Mouse (Mus musculus): ENCODE measurements around the gene Gm29666. TPM values are rescaled to one million over a fixed set of nuclear protein-coding genes. Genes with fewer than 3 reads are reported as not detected.

Gm29666 gene
- polyA plus RNA-seq, 1 experiment from 2014 or later = 1.1 TPM

DNA sequence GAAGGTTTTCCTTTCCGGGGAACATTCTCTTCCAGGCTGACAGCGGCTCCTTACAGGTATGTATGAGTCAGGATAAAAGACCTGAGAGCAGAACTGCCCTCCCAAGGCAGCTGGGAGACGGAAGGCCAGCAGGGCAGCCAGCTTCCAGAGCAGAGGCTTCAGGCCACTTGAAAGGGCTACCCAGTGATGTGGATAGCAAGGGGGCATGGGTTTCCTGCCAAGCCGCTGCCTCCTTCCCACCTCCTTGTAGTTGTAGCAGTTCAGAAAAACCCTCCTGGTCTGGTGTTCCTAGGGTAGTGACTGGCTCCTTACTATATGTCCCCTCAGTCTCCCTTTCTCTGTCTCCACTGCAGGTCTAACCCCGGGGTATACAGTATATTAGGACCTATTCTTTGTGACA, 24.5 kb upstream of the Gm29666 start:
- Histone ChIP-seq H3K9me3 (replicated peaks) (no peaks in the 10 kb centered on the region), H3K4me3 (replicated peaks) (no peak overlapping the region), H3K4me2 (no peak overlapping the region), H3K36me3 (peaks cover 56% of the 10 kb centered on the region), H3K9ac (replicated peaks) (no peak overlapping the region), H3K27me3 (replicated peaks) (no peaks in the 10 kb centered on the region), H3K4me1 (no peaks in the 10 kb centered on the region), H3K27ac (replicated peaks) (no peak overlapping the region)
- 89% methylated on average over 5 of the region's 5 CpGs for WGBS
- no peak for ATAC-seq (ENCODE audit: low FRiP score)

- Histone ChIP-seq H3K4me2 (no peak overlapping the region), H3K9ac (replicated peaks) (no peak overlapping the region), H3K4me1 (no peaks in the 10 kb centered on the region), H3K9me3 (replicated peaks) (no peaks in the 10 kb centered on the region), H3K27ac (replicated peaks) (peak overlapping the region; percentile 37; the same call in 1 of the 2 replicates), H3K4me3 (replicated peaks) (no peak overlapping the region), H3K36me3 (peaks cover 56% of the 10 kb centered on the region), H3K27me3 (replicated peaks) (no peaks in the 10 kb centered on the region)
- no peak for ATAC-seq (ENCODE audit: low FRiP score)
- 65% methylated on average over 11 of the region's 11 CpGs for WGBS
Measured at GRCm38 (mm10) chr15:84942647-84943285, 22.9 kb upstream of the Gm29666 start.

GRCm38 (mm10) chr15:84940102-84940501, 20.3 kb upstream of the Gm29666 start:
- H3K9ac ChIP-seq (replicated peaks) = no peak overlapping the region
- no peak overlapping the region for H3K27ac ChIP-seq (replicated peaks)
- WGBS = 78% methylated on average over 12 of the region's 12 CpGs
- no peaks in the 10 kb centered on the region; the same call in 1 of the 2 replicates for H3K4me1 ChIP-seq
- no peak overlapping the region for H3K4me3 ChIP-seq (replicated peaks)
- no peaks in the 10 kb centered on the region for H3K9me3 ChIP-seq (replicated peaks)
- no peak for ATAC-seq (ENCODE audit: low FRiP score)
- H3K27me3 ChIP-seq (replicated peaks) = no peaks in the 10 kb centered on the region
- H3K36me3 ChIP-seq = peaks cover 75% of the 10 kb centered on the region
- H3K4me2 ChIP-seq = no peak overlapping the region

- Histone ChIP-seq H3K9ac (replicated peaks) (no peak overlapping the region), H3K4me3 (replicated peaks) (no peak overlapping the region), H3K4me1 (no peaks in the 10 kb centered on the region; the same call in 1 of the 2 replicates), H3K36me3 (peaks cover 98% of the 10 kb centered on the region), H3K27ac (replicated peaks) (no peak overlapping the region), H3K4me2 (no peak overlapping the region), H3K9me3 (replicated peaks) (no peaks in the 10 kb centered on the region), H3K27me3 (replicated peaks) (no peaks in the 10 kb centered on the region)
- ATAC-seq (ENCODE audit: low FRiP score) = no peak
- WGBS = 88% methylated on average over 16 of the region's 16 CpGs
Measured at GRCm38 (mm10) chr15:84934901-84935300, 15.1 kb upstream of the Gm29666 start.

- H3K9me3 ChIP-seq (replicated peaks) = no peaks in the 10 kb centered on the region
- peaks cover 98% of the 10 kb centered on the region for H3K36me3 ChIP-seq
- no peak overlapping the region for H3K4me2 ChIP-seq
- H3K27me3 ChIP-seq (replicated peaks) = no peaks in the 10 kb centered on the region
- H3K9ac ChIP-seq (replicated peaks) = no peak overlapping the region
- no peak overlapping the region for H3K4me3 ChIP-seq (replicated peaks)
- WGBS = 84% methylated on average over 5 of the region's 5 CpGs
- no peaks in the 10 kb centered on the region; the same call in 1 of the 2 replicates for H3K4me1 ChIP-seq
- no peak overlapping the region for H3K27ac ChIP-seq (replicated peaks)
- ATAC-seq (ENCODE audit: low FRiP score) = no peak
Measured at GRCm38 (mm10) chr15:84932351-84932750, 12.5 kb upstream of the Gm29666 start.

GRCm38 (mm10) chr15:84925495-84926018, 5.7 kb upstream of the Gm29666 start:
- Histone ChIP-seq H3K9ac (replicated peaks) (no peak overlapping the region; the same call in 1 of the 2 replicates), H3K4me3 (replicated peaks) (peak overlapping the region; percentile 98)
- 61% methylated on average over 1 of the region's 1 CpGs for WGBS

GRCm38 (mm10) chr15:84924781-84925315, 5.0 kb upstream of the Gm29666 start:
- Histone ChIP-seq H3K36me3 (peaks cover 26% of the 10 kb centered on the region), H3K9me3 (replicated peaks) (no peaks in the 10 kb centered on the region), H3K4me3 (replicated peaks) (peak overlapping the region; percentile 98), H3K9ac (replicated peaks) (peak overlapping the region; percentile 96), H3K4me2 (peak overlapping the region; percentile 76), H3K27me3 (replicated peaks) (no peaks in the 10 kb centered on the region), H3K4me1 (peaks cover 33% of the 10 kb centered on the region), H3K27ac (replicated peaks) (no peak overlapping the region)
- 14% methylated on average over 9 of the region's 9 CpGs for WGBS
- ATAC-seq (ENCODE audit: low FRiP score) = no peak

More at GRCm38 (mm10) chr15:84925495-84926018, 5.7 kb upstream of the Gm29666 start:
- no peak overlapping the region for H3K27ac ChIP-seq (replicated peaks)
- no peak for ATAC-seq (ENCODE audit: low FRiP score)
- H3K4me1 ChIP-seq = peaks cover 33% of the 10 kb centered on the region
- no peaks in the 10 kb centered on the region for H3K27me3 ChIP-seq (replicated peaks)
- peaks cover 33% of the 10 kb centered on the region for H3K36me3 ChIP-seq
- H3K4me2 ChIP-seq = peak overlapping the region; percentile 76
- no peaks in the 10 kb centered on the region for H3K9me3 ChIP-seq (replicated peaks)

DNA sequence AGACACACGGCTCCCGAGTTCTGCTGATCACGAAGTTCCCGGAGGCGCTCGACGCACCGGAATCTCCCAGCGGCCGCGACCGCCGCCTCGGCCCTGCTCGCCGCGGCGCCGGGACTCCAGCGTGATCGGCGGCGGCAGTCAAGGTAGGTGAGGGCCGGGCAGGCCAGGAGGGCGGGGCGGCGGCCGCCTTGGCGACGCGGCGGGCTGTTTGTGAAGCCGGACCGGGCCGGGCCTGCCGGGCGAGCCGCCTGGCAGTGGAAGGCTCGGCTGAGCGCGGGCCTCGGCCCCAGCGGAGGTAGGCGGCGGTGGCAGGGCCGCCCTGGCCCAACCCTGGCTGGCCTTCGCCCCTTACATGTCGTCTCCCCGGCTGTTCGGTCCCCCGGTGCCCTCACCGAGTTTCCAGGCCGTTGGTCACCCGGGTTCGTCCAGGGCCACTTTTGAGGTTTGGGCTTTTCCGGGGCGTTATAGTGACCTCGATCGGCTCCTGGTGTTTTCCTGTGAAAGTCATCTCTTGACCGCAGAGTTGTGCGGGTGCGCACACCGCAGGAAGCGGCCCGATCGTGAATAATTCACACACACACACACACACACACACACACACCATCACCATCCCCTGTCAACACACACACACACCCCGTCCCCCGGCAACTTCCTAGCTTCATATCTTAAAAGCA, 3.8 kb upstream of the Gm29666 start:
- Histone ChIP-seq H3K4me1 (peaks cover 33% of the 10 kb centered on the region), H3K36me3 (peaks cover 14% of the 10 kb centered on the region), H3K27me3 (replicated peaks) (no peaks in the 10 kb centered on the region), H3K4me3 (replicated peaks) (peak overlapping the region; percentile 98), H3K4me2 (peak overlapping the region; percentile 76), H3K9ac (replicated peaks) (peak overlapping the region; percentile 96), H3K9me3 (replicated peaks) (no peaks in the 10 kb centered on the region), H3K27ac (replicated peaks) (peak overlapping the region; percentile 97)
- peak; percentile 68 for ATAC-seq (ENCODE audit: low FRiP score)
- under 1% methylated on average over 60 of the region's 68 CpGs for WGBS

DNA sequence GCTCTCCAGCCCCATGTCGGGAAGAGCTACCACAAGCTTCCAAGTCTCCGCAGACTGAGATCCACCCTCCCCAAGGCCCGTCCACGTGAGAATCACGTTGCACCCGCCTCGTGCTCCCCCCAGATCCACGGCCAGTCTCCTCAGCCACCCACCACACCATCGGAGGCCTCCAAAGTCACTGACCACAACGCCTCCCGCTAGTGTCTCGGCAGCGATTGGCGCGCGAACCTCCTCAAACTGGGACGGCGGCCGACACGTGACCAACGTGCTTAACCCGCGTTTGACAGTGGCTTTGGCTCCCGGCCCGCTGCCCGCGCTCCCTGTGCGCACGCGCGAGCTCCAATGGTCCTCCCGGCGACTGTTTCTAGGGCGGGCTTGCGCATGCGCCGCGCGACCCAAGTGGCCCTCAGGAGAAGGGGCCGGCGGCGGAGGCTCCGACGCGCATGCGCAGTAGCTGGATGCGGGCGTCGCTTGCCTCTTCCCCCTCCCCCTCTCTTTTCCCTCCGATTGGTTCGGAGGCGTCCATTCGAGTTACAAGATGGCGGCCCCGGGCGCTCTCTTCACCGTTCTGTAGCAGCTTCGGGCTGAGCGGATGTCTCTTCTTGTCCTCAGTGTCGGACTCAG, 3.2 kb upstream of the Gm29666 start, which contains the start of gene Nup50:
Gene Nup50 (plus strand): TSS at position 528 of the 624 bp plus-strand sequence.
- Histone ChIP-seq H3K9me3 (replicated peaks) (no peaks in the 10 kb centered on the region), H3K27ac (replicated peaks) (peak within 1 kb of the TSS; percentile 97), H3K27me3 (replicated peaks) (no peaks in the 10 kb centered on the region), H3K9ac (replicated peaks) (peak within 1 kb of the TSS; percentile 96), H3K4me1 (peaks cover 33% of the 10 kb centered on the region), H3K36me3 (peaks cover 8% of the 10 kb centered on the region), H3K4me2 (peak within 1 kb of the TSS; percentile 91), H3K4me3 (replicated peaks) (peak within 1 kb of the TSS; percentile 98)
- peak; percentile 90 for ATAC-seq (ENCODE audit: low FRiP score)
- WGBS = under 1% methylated on average over 60 of the region's 60 CpGs

GRCm38 (mm10) chr15:84913201-84913600, 6.6 kb downstream of the Gm29666 start:
- Histone ChIP-seq H3K27ac (replicated peaks) (no peak overlapping the region), H3K9me3 (replicated peaks) (0 out of 2 replicates have a peak, but pooled peaks cover 4% of the 10 kb centered on the region), H3K36me3 (peaks cover 11% of the 10 kb centered on the region; the same call in 1 of the 2 replicates), H3K4me1 (no peaks in the 10 kb centered on the region), H3K27me3 (replicated peaks) (no peaks in the 10 kb centered on the region), H3K4me2 (no peak overlapping the region), H3K9ac (replicated peaks) (no peak overlapping the region), H3K4me3 (replicated peaks) (no peak overlapping the region)
- ATAC-seq (ENCODE audit: low FRiP score) = no peak
- WGBS = 74% methylated on average over 3 of the region's 3 CpGs

GRCm38 (mm10) chr15:84903843-84904385, 15.9 kb downstream of the Gm29666 start:
- WGBS = 73% methylated on average over 7 of the region's 7 CpGs
- Histone ChIP-seq H3K4me2 (no peak overlapping the region), H3K36me3 (no peaks in the 10 kb centered on the region), H3K27ac (replicated peaks) (no peak overlapping the region), H3K27me3 (replicated peaks) (no peaks in the 10 kb centered on the region), H3K4me1 (peaks cover 3% of the 10 kb centered on the region), H3K9ac (replicated peaks) (no peak overlapping the region), H3K4me3 (replicated peaks) (no peak overlapping the region), H3K9me3 (replicated peaks) (no peaks in the 10 kb centered on the region)
- no peak for ATAC-seq (ENCODE audit: low FRiP score)
